Mouse (Mus musculus) kidney, postnatal 14 days (tissue): ENCODE measurements around the gene Gm21885.

Experiments used
- DNase-seq: peaks from one replicate; pipeline ENCODE4 v3.0.0; 2022; ENCODE audit warnings: mixed read lengths

The Gm21885 gene

GRCm38 (mm10) chr11:94269906-94270305, 11.8 kb upstream of the Gm21885 start:
- no peak for DNase-seq

GRCm38 (mm10) chr11:94271015-94271414, 10.7 kb upstream of the Gm21885 start:
- no peak for DNase-seq

GRCm38 (mm10) chr11:94272960-94273927, 8.4 kb upstream of the Gm21885 start:
- no peak for DNase-seq

- DNase-seq: no peak
These were observed 7.3 kb upstream of the Gm21885 start for GRCm38 (mm10) chr11:94274206-94274867.

- DNase-seq: no peak
These were observed 6.4 kb upstream of the Gm21885 start for GRCm38 (mm10) chr11:94275226-94275625.

GRCm38 (mm10) chr11:94275686-94276085, 6.0 kb upstream of the Gm21885 start:
- no peak for DNase-seq

- DNase-seq: peak; percentile 92
These were observed 4.8 kb upstream of the Gm21885 start for GRCm38 (mm10) chr11:94276869-94277337.

- DNase-seq: no peak
These were observed 618 bp downstream of the Gm21885 start for GRCm38 (mm10) chr11:94282291-94282690.

GRCm38 (mm10) chr11:94283536-94284099, 1.9 kb downstream of the Gm21885 start:
- no peak for DNase-seq

GRCm38 (mm10) chr11:94285886-94286574, 4.4 kb downstream of the Gm21885 start:
- DNase-seq: no peak

- DNase-seq: no peak
These were observed 5.4 kb downstream of the Gm21885 start for GRCm38 (mm10) chr11:94287105-94287504.

- no peak for DNase-seq
These were observed 8.5 kb downstream of the Gm21885 start for GRCm38 (mm10) chr11:94290062-94290740.

GRCm38 (mm10) chr11:94294996-94295845, 13.5 kb downstream of the Gm21885 start:
- no peak for DNase-seq

- DNase-seq: no peak
These were observed 31.1 kb downstream of the Gm21885 start for GRCm38 (mm10) chr11:94312733-94313132.

GRCm38 (mm10) chr11:94314098-94314652, 32.5 kb downstream of the Gm21885 start:
- no peak for DNase-seq

GRCm38 (mm10) chr11:94315308-94315707, 33.6 kb downstream of the Gm21885 start:
- no peak for DNase-seq

GRCm38 (mm10) chr11:94316528-94316927, 34.9 kb downstream of the Gm21885 start:
- no peak for DNase-seq

- DNase-seq: no peak
These were observed 35.3 kb downstream of the Gm21885 start for GRCm38 (mm10) chr11:94317014-94317413.

GRCm38 (mm10) chr11:94317515-94317914, 35.8 kb downstream of the Gm21885 start:
- DNase-seq: no peak

GRCm38 (mm10) chr11:94318056-94318455, 36.4 kb downstream of the Gm21885 start:
- no peak for DNase-seq
